Mouse (Mus musculus): ENCODE data around the gene Tmem147.
A peak's percentile ranks its signal among the peaks of the same experiment; 100 is the strongest.

The Tmem147 gene

GRCm38 (mm10) chr7:30728214-30728613, 1.1 kb downstream of the Tmem147 start:
- DNase-seq (ENCODE audit: low read depth): no peak

- no peak for DNase-seq (ENCODE audit: low read depth)
These were observed 5.9 kb downstream of the Tmem147 start for GRCm38 (mm10) chr7:30723274-30723953.

GRCm38 (mm10) chr7:30721286-30721685, 8.1 kb downstream of the Tmem147 start:
- DNase-seq (ENCODE audit: low read depth): no peak

- no peak for DNase-seq (ENCODE audit: low read depth)
These were observed 9.7 kb downstream of the Tmem147 start for GRCm38 (mm10) chr7:30719669-30720068.

- no peak for DNase-seq (ENCODE audit: low read depth)
These were observed 11.7 kb downstream of the Tmem147 start for GRCm38 (mm10) chr7:30717716-30718046.

GRCm38 (mm10) chr7:30717006-30717715, 12.2 kb downstream of the Tmem147 start:
- peak; percentile 49 for DNase-seq (ENCODE audit: low read depth)

- DNase-seq (ENCODE audit: low read depth): no peak
These were observed 17.4 kb downstream of the Tmem147 start, which contains the start of gene Atp4a for GRCm38 (mm10) chr7:30711942-30712341. TSS of gene Atp4a (plus strand) at chr7:30712209.

- no peak for DNase-seq (ENCODE audit: low read depth)
These were observed 21.9 kb downstream of the Tmem147 start for GRCm38 (mm10) chr7:30707441-30707840.

GRCm38 (mm10) chr7:30706214-30706882, 23.0 kb downstream of the Tmem147 start:
- DNase-seq (ENCODE audit: low read depth): no peak

- DNase-seq (ENCODE audit: low read depth): no peak
These were observed 30.8 kb downstream of the Tmem147 start, which contains the start of gene 2200002J24Rik for GRCm38 (mm10) chr7:30698589-30698988. TSS of gene 2200002J24Rik (plus strand) at chr7:30698926.

- DNase-seq (ENCODE audit: low read depth): no peak
These were observed 31.2 kb downstream of the Tmem147 start for GRCm38 (mm10) chr7:30698101-30698500.

GRCm38 (mm10) chr7:30688325-30688724, 41.0 kb downstream of the Tmem147 start:
- no peak for DNase-seq (ENCODE audit: low read depth)

GRCm38 (mm10) chr7:30683425-30683824, 45.9 kb downstream of the Tmem147 start:
- DNase-seq (ENCODE audit: low read depth): no peak

- DNase-seq (ENCODE audit: low read depth): no peak
These were observed 47.4 kb downstream of the Tmem147 start for GRCm38 (mm10) chr7:30681897-30682296.

GRCm38 (mm10) chr7:30678263-30678975, 50.9 kb downstream of the Tmem147 start:
- no peak for DNase-seq (ENCODE audit: low read depth)
